Mouse (Mus musculus) heart, adult 2 months (tissue): ENCODE results near the gene Ybx3.

Source experiments
- CTCF ChIP-seq: fragments of 200-600 bp; IDR thresholded peaks from 2 replicates; pipeline ENCODE4 v1.8.1; 2022; ENCODE audit warnings: antibody characterized with exemption, mild to moderate bottlenecking, moderate library complexity
- POLR2A ChIP-seq: fragments of 200-500 bp; IDR thresholded peaks from 2 replicates; pipeline ENCODE4 v1.6.1; 2011; ENCODE audit warnings: mild to moderate bottlenecking, low read depth, low read length, control low read depth; ENCODE audit not compliant: insufficient read depth

DNA sequence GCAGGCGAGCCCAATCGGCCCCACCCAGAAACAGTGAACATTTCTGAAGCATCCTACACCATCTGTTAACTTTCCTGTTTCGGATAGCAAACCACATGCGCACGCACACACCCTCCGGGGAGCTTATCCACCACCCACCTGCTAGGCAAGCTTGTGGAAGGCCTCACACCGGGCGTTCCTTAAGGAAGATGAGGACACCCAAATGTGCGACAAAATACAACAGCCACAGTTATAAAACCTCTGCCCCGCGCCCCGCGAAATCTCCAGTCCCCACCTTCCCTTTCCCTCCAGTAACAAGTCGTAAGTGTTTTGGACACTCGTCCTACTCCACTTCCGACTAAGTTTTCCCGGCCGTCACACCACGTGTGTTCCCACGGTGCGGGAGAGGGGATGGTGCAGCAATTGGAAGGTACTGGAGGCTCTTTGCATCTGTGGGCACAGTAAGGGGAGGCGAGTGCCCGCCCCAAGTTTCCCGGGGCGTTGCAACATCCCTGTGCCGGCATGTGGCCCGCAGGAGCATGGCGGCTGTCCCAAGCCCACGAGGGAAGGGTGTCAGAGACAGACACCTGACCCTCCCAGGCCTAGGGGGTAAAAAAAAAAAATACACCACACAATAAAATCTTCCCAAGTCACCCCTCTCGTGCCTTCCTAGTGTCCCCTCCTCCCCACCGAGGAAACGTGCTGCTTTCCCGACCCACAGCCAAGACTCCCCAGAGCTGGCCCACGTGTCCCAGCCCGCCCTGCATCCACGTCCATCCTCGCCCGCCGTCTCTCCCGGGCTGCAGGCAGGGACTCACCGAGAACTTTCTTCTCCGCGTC, 846 bp downstream of the Ybx3 start:
- TF ChIP-seq POLR2A (no peak), CTCF (no peak)
